Mouse (Mus musculus): Measurements from ENCODE around the gene Mthfd1l. TPM values are rescaled to one million over a fixed set of nuclear protein-coding genes. Genes with fewer than 3 reads are reported as not detected.

Gene Mthfd1l
- polyA plus RNA-seq, 1 experiment from 2014 or later: 5.2 TPM

GRCm38 (mm10) chr10:3947346-3947745 is 25.6 kb upstream of the Mthfd1l start:
- H3K9ac ChIP-seq: no peak overlapping the region
- no peaks in the 10 kb centered on the region for H3K27me3 ChIP-seq
- WGBS: 95% methylated on average over 7 of the region's 7 CpGs
- no peaks in the 10 kb centered on the region for H3K9me3 ChIP-seq (replicated peaks)
- no peak overlapping the region for H3K4me3 ChIP-seq
- H3K4me1 ChIP-seq: no peaks in the 10 kb centered on the region
- ATAC-seq: no peak
- no peak overlapping the region for H3K4me2 ChIP-seq
- 0 out of 2 replicates have a peak, but pooled peaks cover 5% of the 10 kb centered on the region for H3K36me3 ChIP-seq (ENCODE audit: poor library complexity, severe bottlenecking)
- H3K27ac ChIP-seq: no peak overlapping the region

- no peaks in the 10 kb centered on the region for H3K9me3 ChIP-seq (replicated peaks)
- no peak for ATAC-seq
- no peak overlapping the region for H3K9ac ChIP-seq
- H3K27ac ChIP-seq: no peak overlapping the region
- no peak overlapping the region for H3K4me3 ChIP-seq
- H3K27me3 ChIP-seq: no peaks in the 10 kb centered on the region
- H3K36me3 ChIP-seq (ENCODE audit: poor library complexity, severe bottlenecking): 0 out of 2 replicates have a peak, but pooled peaks cover 5% of the 10 kb centered on the region
- H3K4me2 ChIP-seq: no peak overlapping the region
- no peaks in the 10 kb centered on the region for H3K4me1 ChIP-seq
- 88% methylated on average over 6 of the region's 6 CpGs for WGBS
Observed at GRCm38 (mm10) chr10:3949306-3949705, 23.6 kb upstream of the Mthfd1l start.

- no peak overlapping the region for H3K4me3 ChIP-seq
- H3K4me2 ChIP-seq: no peak overlapping the region
- H3K36me3 ChIP-seq (ENCODE audit: poor library complexity, severe bottlenecking): peaks cover 22% of the 10 kb centered on the region
- WGBS: 94% methylated on average over 22 of the region's 22 CpGs
- H3K9ac ChIP-seq: no peak overlapping the region
- H3K27ac ChIP-seq: no peak overlapping the region
- H3K9me3 ChIP-seq (replicated peaks): no peaks in the 10 kb centered on the region
- H3K4me1 ChIP-seq: no peaks in the 10 kb centered on the region
- no peaks in the 10 kb centered on the region for H3K27me3 ChIP-seq
- no peak for ATAC-seq
Observed at GRCm38 (mm10) chr10:3956471-3956870, 16.4 kb upstream of the Mthfd1l start.

- ATAC-seq: no peak
- WGBS: 71% methylated on average over 5 of the region's 5 CpGs
Observed at GRCm38 (mm10) chr10:3958591-3958990, 14.3 kb upstream of the Mthfd1l start.

GRCm38 (mm10) chr10:3969026-3969425 is 3.9 kb upstream of the Mthfd1l start:
- H3K36me3 ChIP-seq (ENCODE audit: poor library complexity, severe bottlenecking): no peaks in the 10 kb centered on the region
- WGBS: 88% methylated on average over 3 of the region's 3 CpGs
- ATAC-seq: no peak

More at GRCm38 (mm10) chr10:3958591-3958990, 14.3 kb upstream of the Mthfd1l start:
- Histone ChIP-seq H3K4me1 (no peaks in the 10 kb centered on the region), H3K4me3 (no peak overlapping the region), H3K27me3 (no peaks in the 10 kb centered on the region), H3K9me3 (replicated peaks) (no peaks in the 10 kb centered on the region), H3K4me2 (no peak overlapping the region), H3K9ac (no peak overlapping the region), H3K36me3 (ENCODE audit: poor library complexity, severe bottlenecking) (peaks cover 22% of the 10 kb centered on the region), H3K27ac (no peak overlapping the region)

GRCm38 (mm10) chr10:3972237-3972636 is 681 bp upstream of the Mthfd1l start:
- H3K4me3 ChIP-seq: no peak overlapping the region
- H3K4me1 ChIP-seq: peaks cover 12% of the 10 kb centered on the region
- H3K36me3 ChIP-seq (ENCODE audit: poor library complexity, severe bottlenecking): no peaks in the 10 kb centered on the region
- H3K9me3 ChIP-seq (replicated peaks): no peaks in the 10 kb centered on the region
- H3K27me3 ChIP-seq: no peaks in the 10 kb centered on the region
- no peak overlapping the region for H3K27ac ChIP-seq
- peak overlapping the region; percentile 95 for H3K4me2 ChIP-seq
- WGBS: 91% methylated on average over 9 of the region's 9 CpGs
- no peak for ATAC-seq
- H3K9ac ChIP-seq: no peak overlapping the region

More at GRCm38 (mm10) chr10:3969026-3969425, 3.9 kb upstream of the Mthfd1l start:
- H3K4me1 ChIP-seq: peaks cover 9% of the 10 kb centered on the region; the same call in 1 of the 2 replicates
- no peak overlapping the region for H3K4me3 ChIP-seq
- no peak overlapping the region for H3K27ac ChIP-seq
- H3K9ac ChIP-seq: no peak overlapping the region
- no peaks in the 10 kb centered on the region for H3K9me3 ChIP-seq (replicated peaks)
- H3K4me2 ChIP-seq: no peak overlapping the region
- no peaks in the 10 kb centered on the region for H3K27me3 ChIP-seq

GRCm38 (mm10) chr10:3973589-3974070 is 712 bp downstream of the Mthfd1l start:
- no peaks in the 10 kb centered on the region for H3K36me3 ChIP-seq (ENCODE audit: poor library complexity, severe bottlenecking)
- no peaks in the 10 kb centered on the region for H3K9me3 ChIP-seq (replicated peaks)
- peak overlapping the region; percentile 86 for H3K27ac ChIP-seq
- ATAC-seq: peak; percentile 90
- 0% methylated on average over 31 of the region's 39 CpGs for WGBS
- H3K4me2 ChIP-seq: peak overlapping the region; percentile 95
- peak overlapping the region; percentile 72 for H3K9ac ChIP-seq
- no peaks in the 10 kb centered on the region for H3K27me3 ChIP-seq
- H3K4me1 ChIP-seq: peaks cover 12% of the 10 kb centered on the region
- H3K4me3 ChIP-seq: peak overlapping the region; percentile 69

GRCm38 (mm10) chr10:3974380-3974779 is 1.5 kb downstream of the Mthfd1l start:
- peaks cover 6% of the 10 kb centered on the region; the same call in 1 of the 2 replicates for H3K36me3 ChIP-seq (ENCODE audit: poor library complexity, severe bottlenecking)
- no peaks in the 10 kb centered on the region for H3K27me3 ChIP-seq
- 81% methylated on average over 3 of the region's 3 CpGs for WGBS
- peaks cover 12% of the 10 kb centered on the region for H3K4me1 ChIP-seq
- peak overlapping the region; percentile 95 for H3K4me2 ChIP-seq
- H3K27ac ChIP-seq: no peak overlapping the region
- no peak overlapping the region for H3K4me3 ChIP-seq
- no peak overlapping the region for H3K9ac ChIP-seq
- no peaks in the 10 kb centered on the region for H3K9me3 ChIP-seq (replicated peaks)
- ATAC-seq: no peak

- Histone ChIP-seq H3K4me1 (peaks cover 12% of the 10 kb centered on the region), H3K9ac (no peak overlapping the region), H3K4me3 (no peak overlapping the region), H3K4me2 (no peak overlapping the region), H3K27ac (no peak overlapping the region), H3K36me3 (ENCODE audit: poor library complexity, severe bottlenecking) (peaks cover 21% of the 10 kb centered on the region), H3K9me3 (replicated peaks) (no peaks in the 10 kb centered on the region), H3K27me3 (no peaks in the 10 kb centered on the region)
- no peak for ATAC-seq
- 85% methylated on average over 6 of the region's 6 CpGs for WGBS
Observed at GRCm38 (mm10) chr10:3975898-3976622, 3.1 kb downstream of the Mthfd1l start.

GRCm38 (mm10) chr10:3976623-3977010 is 3.7 kb downstream of the Mthfd1l start:
- 89% methylated on average over 4 of the region's 4 CpGs for WGBS
- peaks cover 21% of the 10 kb centered on the region for H3K36me3 ChIP-seq (ENCODE audit: poor library complexity, severe bottlenecking)
- peaks cover 12% of the 10 kb centered on the region for H3K4me1 ChIP-seq
- H3K4me3 ChIP-seq: no peak overlapping the region
- no peaks in the 10 kb centered on the region for H3K9me3 ChIP-seq (replicated peaks)
- no peak overlapping the region for H3K27ac ChIP-seq
- ATAC-seq: no peak
- H3K4me2 ChIP-seq: no peak overlapping the region
- no peak overlapping the region for H3K9ac ChIP-seq
- H3K27me3 ChIP-seq: no peaks in the 10 kb centered on the region

- H3K4me2 ChIP-seq: no peak overlapping the region
- H3K9me3 ChIP-seq (replicated peaks): no peaks in the 10 kb centered on the region
- no peak overlapping the region for H3K27ac ChIP-seq
- no peak for ATAC-seq
- H3K4me3 ChIP-seq: no peak overlapping the region
- WGBS: 84% methylated on average over 3 of the region's 3 CpGs
- peaks cover 7% of the 10 kb centered on the region for H3K4me1 ChIP-seq
- H3K9ac ChIP-seq: no peak overlapping the region
- H3K27me3 ChIP-seq: no peaks in the 10 kb centered on the region
- peaks cover 21% of the 10 kb centered on the region for H3K36me3 ChIP-seq (ENCODE audit: poor library complexity, severe bottlenecking)
Observed at GRCm38 (mm10) chr10:3978326-3978725, 5.4 kb downstream of the Mthfd1l start.

GRCm38 (mm10) chr10:3978792-3979488 is 6.0 kb downstream of the Mthfd1l start:
- WGBS: 91% methylated on average over 5 of the region's 5 CpGs
- Histone ChIP-seq H3K27me3 (no peaks in the 10 kb centered on the region), H3K4me2 (no peak overlapping the region), H3K9me3 (replicated peaks) (no peaks in the 10 kb centered on the region), H3K27ac (no peak overlapping the region), H3K4me3 (no peak overlapping the region), H3K36me3 (ENCODE audit: poor library complexity, severe bottlenecking) (peaks cover 21% of the 10 kb centered on the region), H3K9ac (no peak overlapping the region), H3K4me1 (peaks cover 5% of the 10 kb centered on the region)
- no peak for ATAC-seq

Measured in forebrain, embryonic 13.5 days (tissue).